Mouse (Mus musculus): ENCODE results near the gene Peg10.

GRCm38 (mm10) chr6:4739522-4740355 is 7.4 kb upstream of the Peg10 start:
- TF ChIP-seq CTCF (IDR thresholded peaks at IDR 0.05; ENCODE audit: control insufficient read depth, insufficient read depth, insufficient replicate concordance, low read depth, low read length) (no peak), POLR2A (IDR thresholded peaks at IDR 0.05; ENCODE audit: control insufficient read depth, low read depth, low read length) (no peak)
